16 mouse cellular contexts compared by ENCODE assay signal in genomic region chr5:51289191-51289590, GRCm38 (mm10).
"Had no signal": no experiment of that assay in that cellular context is flagged by ENCODE, and none has a peak within 500 bp of the region (broad histone marks: within the 10 kb centered on the region; RNA-seq: fewer than 3 reads in every experiment).

No protein-coding gene starts in this region.

- H3K9me3 ChIP-seq: neural tube, embryonic 13.5 days; neural tube, embryonic 15.5 days; stomach, embryonic 15.5 days had no signal

- H3K4me2 ChIP-seq: neural tube, embryonic 13.5 days; neural tube, embryonic 15.5 days; stomach, embryonic 15.5 days had no signal

- H3K9ac ChIP-seq: neural tube, embryonic 13.5 days; neural tube, embryonic 15.5 days; stomach, embryonic 15.5 days had no signal

- H3K4me3 ChIP-seq: neural tube, embryonic 13.5 days; neural tube, embryonic 15.5 days; stomach, embryonic 15.5 days had no signal

- DNase-seq: retina, postnatal 1 day; right cerebral cortex, adult 18-20 months; right cerebral cortex, postnatal 14 days; right cerebral cortex, postnatal 25 days; right cerebral cortex, postnatal 4 days; spleen, adult 18-20 months; thymus, adult 18-20 months; thymus, adult 2 months; thymus, postnatal 14 days; thymus, postnatal 25 days; thymus, postnatal 36 days; thymus, postnatal 4 days had no signal

- H3K27me3 ChIP-seq: neural tube, embryonic 13.5 days; neural tube, embryonic 15.5 days; stomach, embryonic 15.5 days had no signal

- H3K27ac ChIP-seq: neural tube, embryonic 13.5 days; neural tube, embryonic 15.5 days; stomach, embryonic 15.5 days; stomach, postnatal 0 days had no signal

- H3K36me3 ChIP-seq: neural tube, embryonic 13.5 days; neural tube, embryonic 15.5 days; stomach, embryonic 15.5 days had no signal

- H3K4me1 ChIP-seq: neural tube, embryonic 13.5 days; neural tube, embryonic 15.5 days; stomach, embryonic 15.5 days had no signal
